Mouse (Mus musculus): Measurements from ENCODE around the gene Apol8.

GRCm38 (mm10) chr15:77755132-77755531 lies 1.7 kb downstream of the Apol8 start:
- TF ChIP-seq POLR2A (IDR thresholded peaks at IDR 0.05; ENCODE audit: low read depth, low read length) (no peak), CTCF (IDR thresholded peaks at IDR 0.05; ENCODE audit: extremely low read depth, insufficient read depth, insufficient read length, insufficient replicate concordance) (no peak)
